10 mouse cellular contexts compared by ENCODE assay signal in genomic region chr14:54423406-54423805, GRCm38 (mm10). TPM values are rescaled to one million over a fixed set of nuclear protein-coding genes. Genes with fewer than 3 reads are reported as not detected.
DNase-seq lines count a peak whose midpoint lies in the region; TF ChIP-seq lines count a peak whose summit lies in the region.
"Had no signal": no experiment of that assay in that cellular context is flagged by ENCODE, and none has a peak within 500 bp of the region (broad histone marks: within the 10 kb centered on the region; RNA-seq: fewer than 3 reads in every experiment).

No protein-coding gene starts in this region.

- WGBS in lung, adult 2 months, result 66% methylated on average over 5 of the region's 5 CpGs

- TF ChIP-seq POLR2A in lung, adult 2 months (IDR thresholded peaks at IDR 0.05; ENCODE audit: borderline replicate concordance, extremely low read depth, low read depth, low read length), result no peak

- H3K4me1 ChIP-seq in lung, adult 2 months (ENCODE audit: control insufficient read depth, insufficient read depth, low read length), result peaks cover 4% of the 10 kb centered on the region

- DNase-seq in embryo, embryonic 10 days (ENCODE audit: low spot score), result peak; percentile 60
- no peak for DNase-seq in embryo, embryonic 11 days
- DNase-seq in lung, adult 2 months, result no peak
- no peak for DNase-seq in lung, adult 18-20 months
- peak; percentile 59 for DNase-seq in ZHBTc4 (ENCODE audit: low read depth, low spot score)
- DNase-seq in retina, postnatal 1 day, result peak; percentile 47
- no peak for DNase-seq in cerebellum, postnatal 25 days
- DNase-seq in yolk sac, embryonic 10.5 days (ENCODE audit: low spot score), result no peak
- DNase-seq: cerebellum, adult 11-12 months had no signal

- H3K4me3 ChIP-seq in lung, adult 2 months (replicated peaks; ENCODE audit: extremely low read depth, low read depth, low read length), result no peak overlapping the region
- H3K4me3 ChIP-seq: megakaryocyte, embryonic 14.5 days had no signal

- peak; percentile 73 for TF ChIP-seq CTCF in lung, adult 2 months (IDR thresholded peaks at IDR 0.05; ENCODE audit: insufficient read depth, low read length)

RNA-seq across cellular contexts. Expression of gene Mrpl52, which starts 3.3 kb away (rescaled TPM):
- 185 and 290 TPM in 2 replicates for polyA plus RNA-seq in lung, adult 2 months (2012; rRNA removed)

RNA-seq across cellular contexts. Expression of gene Slc7a7, which starts 5.8 kb away (rescaled TPM):
- 23.1 and 29.2 TPM in 2 replicates for polyA plus RNA-seq in lung, adult 2 months (2012; rRNA removed)

RNA-seq across cellular contexts. Expression of gene Mmp14, which starts 8.0 kb away (rescaled TPM):
- polyA plus RNA-seq in lung, adult 2 months (2012; rRNA removed), result 119 and 130 TPM in 2 replicates

RNA-seq across cellular contexts. Expression of gene Lrp10, which starts 40.5 kb away (rescaled TPM):
- 184 and 199 TPM in 2 replicates for polyA plus RNA-seq in lung, adult 2 months (2012; rRNA removed)

RNA-seq across cellular contexts. Expression of gene Rem2, which starts 52.5 kb away (rescaled TPM):
- 3.0 TPM in 2 replicates for polyA plus RNA-seq in lung, adult 2 months (2012; rRNA removed)

Comparison
In these comparisons a context has a peak if more than half of its experiments do, and no peak if none do; other contexts are left out.
1. DNase-seq: peak in embryo, embryonic 10 days (single experiment), ZHBTc4 (single experiment) and retina, postnatal 1 day (single experiment); none in embryo, embryonic 11 days (single experiment), lung, adult 2 months (single experiment), lung, adult 18-20 months (0 of 2), cerebellum, postnatal 25 days (0 of 2) and yolk sac, embryonic 10.5 days (single experiment).